Mouse (Mus musculus) lung, embryonic 14.5 days (tissue): ENCODE results near the gene Kcns3. TPM values are rescaled to one million over a fixed set of nuclear protein-coding genes. Genes with fewer than 3 reads are reported as not detected.
A peak's percentile ranks its signal among the peaks of the same experiment; 100 is the strongest.

Experiments
- ATAC-seq: fragments of 200-750 bp; cut with Nextera tagmentation; 2 replicates; pipeline ENCODE4 v1.8.0; 2017; ENCODE audit warnings: mild to moderate bottlenecking, moderate TSS enrichment, moderate library complexity; ENCODE audit not compliant: insufficient read depth
- DNase-seq: peaks from one replicate; pipeline ENCODE4 v3.0.0-alpha.2; 2015
- H3K27ac ChIP-seq: fragments of 300-500 bp; sonication (generic); 2 replicates; pipeline ENCODE4 v1.5.1; 2014; ENCODE audit warnings: low read depth, mild to moderate bottlenecking, moderate library complexity
- H3K27me3 ChIP-seq: fragments of 300-500 bp; sonication (generic); 2 replicates; pipeline ENCODE4 v1.6.1; 2014; ENCODE audit warnings: low read length, control low read depth; ENCODE audit not compliant: insufficient read depth
- H3K36me3 ChIP-seq: fragments of 300-500 bp; sonication (generic); 2 replicates; pipeline ENCODE4 v1.6.1; 2014; ENCODE audit warnings: control low read depth; ENCODE audit not compliant: insufficient read depth
- H3K4me1 ChIP-seq: fragments of 300-500 bp; sonication (generic); 2 replicates; pipeline ENCODE4 v1.6.1; 2014; ENCODE audit warnings: antibody characterized with exemption, control low read depth; ENCODE audit not compliant: insufficient read depth
- H3K4me2 ChIP-seq: fragments of 300-500 bp; sonication (generic); 2 replicates; pipeline ENCODE4 v1.6.1; 2014; ENCODE audit warnings: mild to moderate bottlenecking
- H3K4me3 ChIP-seq: fragments of 300-500 bp; sonication (generic); 2 replicates; pipeline ENCODE4 v1.5.1; 2014; ENCODE audit warnings: low read depth, low read length
- H3K9ac ChIP-seq: fragments of 300-500 bp; sonication (generic); 2 replicates; pipeline ENCODE4 v1.6.1; 2014
- H3K9me3 ChIP-seq: fragments of 300-500 bp; sonication (generic); 2 replicates; pipeline ENCODE4 v1.6.1; 2016; ENCODE audit warnings: low read depth, low read length, control low read depth
- CTCF ChIP-seq: IDR thresholded peaks from 2 replicates; pipeline ENCODE4 v1.5.1; 2016; ENCODE audit warnings: antibody characterized with exemption, low read depth
- WGBS: fragments of 180-500 bp; shearing (Covaris S2); extraction: QIAGEN DNeasy Blood & Tissue Kit; methylation state at CpG from one replicate; pipeline ENCODE4 v1.1.7; 2014; 5-methylcytosine and 5-hydroxymethylcytosine counted together
- polyA plus RNA-seq: library from polyadenylated mRNA; unstranded; fragments of >200 nt; fragmentation: Nextera tagmentation; extraction: Ambion mirVana; gene quantifications from 2 replicates; pipeline ENCODE4 v1.2.1, GENCODE M21; 2014

Kcns3 gene
- polyA plus RNA-seq: 4.7 and 5.7 TPM in 2 replicates

DNA sequence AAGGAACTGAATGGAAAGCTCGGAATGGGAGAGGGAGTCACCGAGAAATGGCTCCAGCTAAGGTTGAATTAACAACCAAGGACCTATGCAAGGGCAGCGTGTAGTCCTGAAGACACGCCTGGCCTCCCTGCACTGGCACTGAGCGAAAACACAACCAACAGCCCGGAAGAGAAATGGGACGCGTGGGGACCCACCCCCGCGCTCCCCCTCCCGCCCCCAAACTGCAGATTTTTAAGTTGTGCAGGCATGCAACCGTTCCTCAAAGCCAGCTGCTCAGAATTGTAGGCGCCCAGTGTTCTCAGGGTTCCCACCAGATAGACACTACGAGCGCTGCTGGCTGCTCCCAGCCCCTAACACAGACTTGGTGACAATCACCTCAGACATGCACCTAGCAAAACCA is at the start of gene Kcns3:
TSS of gene Kcns3 (minus strand) at position 42 of the 400 bp plus-strand sequence.
- Histone ChIP-seq H3K36me3 (no peaks in the 10 kb centered on the region), H3K4me3 (peak within 1 kb of the TSS; percentile 58), H3K27me3 (peaks cover 35% of the 10 kb centered on the region), H3K4me2 (peak within 1 kb of the TSS; percentile 92), H3K9ac (peak within 1 kb of the TSS; percentile 32), H3K27ac (no peak within 1 kb of the TSS), H3K4me1 (no peaks in the 10 kb centered on the region), H3K9me3 (no peaks in the 10 kb centered on the region)
- ATAC-seq (no peak), DNase-seq (no peak)
- TF ChIP-seq CTCF: no peak
- 16% methylated on average over 15 of the region's 15 CpGs for WGBS

- no peaks in the 10 kb centered on the region for H3K36me3 ChIP-seq
- H3K4me3 ChIP-seq: no peak overlapping the region
- H3K9ac ChIP-seq: no peak overlapping the region
- 39% methylated on average over 2 of the region's 2 CpGs for WGBS
- no peaks in the 10 kb centered on the region for H3K4me1 ChIP-seq
- no peak for TF ChIP-seq CTCF
- H3K27ac ChIP-seq: no peak overlapping the region
- H3K9me3 ChIP-seq: no peaks in the 10 kb centered on the region
- no peak overlapping the region for H3K4me2 ChIP-seq
- no peak for ATAC-seq
- H3K27me3 ChIP-seq: no peaks in the 10 kb centered on the region
- no peak for DNase-seq
Measured at GRCm38 (mm10) chr12:11198551-11198950, 47.7 kb upstream of the Kcns3 start.

- no peak for ATAC-seq
Measured at GRCm38 (mm10) chr12:11198026-11198425, 47.2 kb upstream of the Kcns3 start.

DNA sequence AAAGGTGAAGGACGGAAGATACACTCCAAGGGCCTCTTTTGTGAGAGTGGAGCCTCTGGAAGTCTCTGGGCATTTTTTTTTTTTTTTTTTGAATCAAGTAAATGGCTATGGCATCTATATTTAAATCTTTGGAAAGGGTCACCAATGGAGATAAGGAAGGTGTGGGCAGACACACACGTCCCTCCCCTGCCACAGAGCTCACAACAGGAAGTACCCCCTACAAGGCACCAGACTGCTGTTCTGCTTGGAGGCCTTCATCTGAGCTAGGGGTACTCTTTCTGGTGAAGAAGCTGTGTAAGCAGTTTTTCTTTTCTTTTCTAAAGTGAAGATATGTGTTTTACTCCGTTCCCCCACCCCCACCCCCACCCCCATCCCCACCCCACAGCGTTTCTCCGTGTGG is 46.0 kb upstream of the Kcns3 start:
- no peaks in the 10 kb centered on the region for H3K36me3 ChIP-seq
- peak; percentile 41; the same call in 1 of the 2 replicates for ATAC-seq
- no peaks in the 10 kb centered on the region for H3K4me1 ChIP-seq
- no peak overlapping the region for H3K27ac ChIP-seq
- TF ChIP-seq CTCF: no peak
- WGBS: 51% methylated on average over 5 of the region's 5 CpGs
- H3K9me3 ChIP-seq: no peaks in the 10 kb centered on the region
- no peak for DNase-seq
- H3K4me2 ChIP-seq: peak overlapping the region; percentile 48
- H3K4me3 ChIP-seq: 0 out of 2 replicates have a peak overlapping the region, but pooled peaks have one; percentile 2
- no peak overlapping the region for H3K9ac ChIP-seq
- H3K27me3 ChIP-seq: no peaks in the 10 kb centered on the region

More at GRCm38 (mm10) chr12:11198026-11198425, 47.2 kb upstream of the Kcns3 start:
- H3K4me1 ChIP-seq: no peaks in the 10 kb centered on the region
- TF ChIP-seq CTCF: no peak
- H3K4me2 ChIP-seq: no peak overlapping the region
- no peak overlapping the region for H3K27ac ChIP-seq
- H3K9ac ChIP-seq: no peak overlapping the region
- WGBS: 39% methylated on average over 4 of the region's 4 CpGs
- H3K36me3 ChIP-seq: no peaks in the 10 kb centered on the region
- H3K9me3 ChIP-seq: no peaks in the 10 kb centered on the region
- no peak for DNase-seq
- H3K4me3 ChIP-seq: no peak overlapping the region
- H3K27me3 ChIP-seq: no peaks in the 10 kb centered on the region

- peak; percentile 91 for ATAC-seq
- Histone ChIP-seq H3K27ac (no peak overlapping the region), H3K4me3 (0 out of 2 replicates have a peak overlapping the region, but pooled peaks have one; percentile 2), H3K9me3 (no peaks in the 10 kb centered on the region), H3K4me2 (peak overlapping the region; percentile 48), H3K36me3 (no peaks in the 10 kb centered on the region), H3K4me1 (no peaks in the 10 kb centered on the region), H3K9ac (no peak overlapping the region), H3K27me3 (no peaks in the 10 kb centered on the region)
- peak; percentile 94 for TF ChIP-seq CTCF
- WGBS: 3% methylated on average over 19 of the region's 19 CpGs
- DNase-seq: peak; percentile 82
Measured at GRCm38 (mm10) chr12:11196142-11196597, 45.3 kb upstream of the Kcns3 start.

GRCm38 (mm10) chr12:11195031-11195430 is 44.2 kb upstream of the Kcns3 start:
- no peaks in the 10 kb centered on the region for H3K9me3 ChIP-seq
- no peaks in the 10 kb centered on the region for H3K36me3 ChIP-seq
- no peaks in the 10 kb centered on the region for H3K4me1 ChIP-seq
- H3K4me2 ChIP-seq: no peak overlapping the region
- no peak overlapping the region for H3K27ac ChIP-seq
- DNase-seq (no peak), ATAC-seq (no peak)
- H3K27me3 ChIP-seq: no peaks in the 10 kb centered on the region
- no peak overlapping the region for H3K9ac ChIP-seq
- no peak for TF ChIP-seq CTCF
- 86% methylated on average over 1 of the region's 1 CpGs for WGBS
- no peak overlapping the region for H3K4me3 ChIP-seq

DNA sequence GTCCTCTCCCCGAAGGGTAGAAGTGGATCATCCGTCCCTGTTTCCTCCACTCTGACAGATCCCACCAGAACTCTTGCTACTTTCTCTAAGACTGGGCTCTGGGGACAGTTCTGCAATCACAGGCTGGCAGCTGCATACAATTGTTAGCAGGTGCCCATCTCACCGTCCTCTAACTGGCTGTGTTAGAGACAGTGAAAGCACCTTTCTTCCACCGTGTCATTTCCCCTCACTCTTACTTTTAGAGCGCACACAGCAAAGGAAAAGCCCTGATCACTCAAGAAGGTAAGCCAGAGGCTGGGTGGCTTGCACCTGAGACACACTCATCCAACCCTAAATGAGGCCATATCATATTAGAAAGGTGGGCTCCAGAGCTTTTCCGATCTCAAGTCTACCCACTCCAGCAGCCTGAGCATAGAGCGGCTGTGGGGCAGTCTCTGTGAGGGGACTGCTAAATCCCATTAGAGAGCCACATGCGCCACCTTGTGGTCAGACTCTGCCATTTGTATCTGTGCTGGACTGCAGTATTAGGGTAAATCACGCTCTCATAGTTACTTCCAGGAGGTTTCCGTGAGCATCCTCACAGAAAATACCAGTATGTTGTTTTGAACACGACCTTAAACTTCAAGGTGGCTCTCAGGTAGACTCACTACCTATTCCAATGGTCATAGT is 27.8 kb upstream of the Kcns3 start:
- H3K27me3 ChIP-seq: no peaks in the 10 kb centered on the region
- no peaks in the 10 kb centered on the region for H3K9me3 ChIP-seq
- DNase-seq (peak; percentile 98), ATAC-seq (peak; percentile 98)
- 19% methylated on average over 11 of the region's 11 CpGs for WGBS
- no peak overlapping the region for H3K27ac ChIP-seq
- no peak overlapping the region for H3K4me3 ChIP-seq
- H3K9ac ChIP-seq: no peak overlapping the region
- H3K4me2 ChIP-seq: peak overlapping the region; percentile 27
- no peaks in the 10 kb centered on the region for H3K4me1 ChIP-seq
- H3K36me3 ChIP-seq: no peaks in the 10 kb centered on the region
- peak; percentile 94 for TF ChIP-seq CTCF
